Mouse (Mus musculus) stomach, postnatal 0 days (tissue): ENCODE data around the gene Cfap36.

Experiments used
- CTCF ChIP-seq: IDR thresholded peaks from 2 replicates; pipeline ENCODE4 v1.5.1; 2016; ENCODE audit warnings: antibody characterized with exemption, low read depth, mild to moderate bottlenecking, moderate library complexity
- EP300 ChIP-seq: optimal IDR thresholded peaks from 2 replicates; pipeline ENCODE3; 2016; ENCODE audit warnings: antibody characterized with exemption

- no peak for TF ChIP-seq CTCF
- no peak for TF ChIP-seq EP300
Measured at GRCm38 (mm10) chr11:29241961-29242360, 5.2 kb downstream of the Cfap36 start.
